In genomic region chr6:55145285-55145684, GRCm38 (mm10) we compare ENCODE assay signal across 21 mouse cellular contexts. TPM values are rescaled to one million over a fixed set of nuclear protein-coding genes. Genes with fewer than 3 reads are reported as not detected.
DNase-seq lines count a peak whose midpoint lies in the region; TF ChIP-seq lines count a peak whose summit lies in the region.
"Had no signal": no experiment of that assay in that cellular context is flagged by ENCODE, and none has a peak within 500 bp of the region (broad histone marks: within the 10 kb centered on the region; RNA-seq: fewer than 3 reads in every experiment).

No protein-coding gene starts in this region.

- no peaks in the 10 kb centered on the region for H3K27me3 ChIP-seq in cerebellum, adult 2 months (ENCODE audit: control insufficient read depth, insufficient read depth, low read length)
- H3K27me3 ChIP-seq: neural tube, embryonic 12.5 days had no signal

- DNase-seq in gastrocnemius, adult 18-20 months (ENCODE audit: low spot score): peak; percentile 28
- no peak for DNase-seq in gastrocnemius, postnatal 14 days
- peak; percentile 48 for DNase-seq in layer of hippocampus, adult 9-11 months
- no peak for DNase-seq in layer of hippocampus, postnatal 36 days
- peak; percentile 36 to 49 for DNase-seq in kidney, adult 8-10 months
- peak; percentile 58 for DNase-seq in skeletal muscle tissue, adult 2 months (ENCODE audit: low read depth, low spot score)
- no peak for DNase-seq in cerebellum, adult 2 months
- no peak for DNase-seq in adipocyte (ENCODE audit: low spot score)
- DNase-seq: adrenal gland, postnatal 10 days; cerebellum, postnatal 14 days; spleen, adult 18-20 months; thymus, postnatal 36 days had no signal

- WGBS in cerebellum, adult 2 months: 67% methylated on average over 5 of the region's 5 CpGs

- TF ChIP-seq POLR2A in cerebellum, adult 2 months (IDR thresholded peaks at IDR 0.05; ENCODE audit: borderline replicate concordance, insufficient read depth, low read length): no peak

- H3K4me1 ChIP-seq in cerebellum, adult 2 months (ENCODE audit: control insufficient read depth, insufficient read depth, low read length): no peaks in the 10 kb centered on the region
- H3K4me1 ChIP-seq: neural tube, embryonic 12.5 days had no signal

- no peak overlapping the region for H3K27ac ChIP-seq in cerebellum, adult 2 months (ENCODE audit: insufficient read depth, low read length)
- H3K27ac ChIP-seq: liver, embryonic 14.5 days; neural tube, embryonic 12.5 days had no signal

- TF ChIP-seq CTCF in cerebellum, adult 2 months (IDR thresholded peaks at IDR 0.05; ENCODE audit: borderline replicate concordance, insufficient read depth, low read depth, low read length): no peak

- intact Hi-C loops in gastrocnemius, postnatal 14 days (cut with DNase I; ENCODE audit: low total_unique reads): no loop called here

- H3K4me3 ChIP-seq in cerebellum, adult 2 months (replicated peaks; ENCODE audit: insufficient read depth, low read depth, low read length): no peak overlapping the region
- H3K4me3 ChIP-seq: forebrain, embryonic 10.5 days; neural tube, embryonic 12.5 days had no signal

RNA-seq across cellular contexts. Expression of gene Crhr2, which starts 12.5 kb away (rescaled TPM):
- total RNA-seq in gastrocnemius, adult 18-20 months (2021): 10 to 100 TPM; 17.6 to 26.5 TPM
- total RNA-seq in gastrocnemius, postnatal 14 days (2021): 1 to 10 TPM; 5.9 to 9.3 TPM
- total RNA-seq in layer of hippocampus, postnatal 36 days (2021): 1 to 10 TPM; 3.1 to 3.4 TPM
- polyA plus RNA-seq in cerebellum, adult 2 months (2012; rRNA removed): 1.6 and 1.8 TPM in 2 replicates
- polyA plus RNA-seq: embryonic facial prominence, embryonic 11.5 days; inflammation-experienced regulatory T-cells, adult 6 months; limb, embryonic 11.5 days had no signal

RNA-seq across cellular contexts. Expression of gene Inmt, which starts 29.6 kb away (rescaled TPM):
- total RNA-seq in gastrocnemius, adult 18-20 months (2021): 10 to 100 TPM; 13.8 to 16.1 TPM
- 1 to 10 TPM in 1 of 2 experiments, under 1 TPM in 1; 0.72 to 1.4 TPM for total RNA-seq in gastrocnemius, postnatal 14 days (2021)
- under 1 TPM in 1 of 2 experiments, not detected in 1; 0.75 TPM for total RNA-seq in layer of hippocampus, postnatal 36 days (2021)
- polyA plus RNA-seq in cerebellum, adult 2 months (2012; rRNA removed): 1.5 and 2.3 TPM in 2 replicates
- total RNA-seq: ES-E14 had no signal
- polyA plus RNA-seq: heart, postnatal 0 days; inflammation-experienced regulatory T-cells, adult 6 months; midbrain, embryonic 16.5 days; neural tube, embryonic 12.5 days had no signal

RNA-seq across cellular contexts. Expression of gene Mindy4, which starts 57.9 kb away (rescaled TPM):
- 1 to 10 TPM; 1.7 to 2.5 TPM for total RNA-seq in gastrocnemius, adult 18-20 months (2021)
- total RNA-seq in gastrocnemius, postnatal 14 days (2021): 1 to 10 TPM; 2.6 to 3.7 TPM
- total RNA-seq in layer of hippocampus, postnatal 36 days (2021): 10 to 100 TPM; 11.9 to 13.0 TPM
- 4.9 and 6.9 TPM in 2 replicates for polyA plus RNA-seq in cerebellum, adult 2 months (2012; rRNA removed)
- polyA plus RNA-seq: inflammation-experienced regulatory T-cells, adult 6 months had no signal

Comparison
In these comparisons a context has a peak if more than half of its experiments do, and no peak if none do; other contexts are left out.
1. DNase-seq: peak in gastrocnemius, adult 18-20 months (single experiment), layer of hippocampus, adult 9-11 months (single experiment), kidney, adult 8-10 months (2 of 2) and skeletal muscle tissue, adult 2 months (single experiment); none in gastrocnemius, postnatal 14 days (single experiment), layer of hippocampus, postnatal 36 days (0 of 2), cerebellum, adult 2 months (0 of 2) and adipocyte (single experiment).
2. RNA of gene Inmt, which starts 29.6 kb away (total RNA-seq): 13.8 to 16.1 TPM in gastrocnemius, adult 18-20 months; 0.72 to 1.4 TPM in gastrocnemius, postnatal 14 days and 0.75 TPM in layer of hippocampus, postnatal 36 days; every median in the first group is over 4 times any median in the second.